In the genomic region with DNA sequence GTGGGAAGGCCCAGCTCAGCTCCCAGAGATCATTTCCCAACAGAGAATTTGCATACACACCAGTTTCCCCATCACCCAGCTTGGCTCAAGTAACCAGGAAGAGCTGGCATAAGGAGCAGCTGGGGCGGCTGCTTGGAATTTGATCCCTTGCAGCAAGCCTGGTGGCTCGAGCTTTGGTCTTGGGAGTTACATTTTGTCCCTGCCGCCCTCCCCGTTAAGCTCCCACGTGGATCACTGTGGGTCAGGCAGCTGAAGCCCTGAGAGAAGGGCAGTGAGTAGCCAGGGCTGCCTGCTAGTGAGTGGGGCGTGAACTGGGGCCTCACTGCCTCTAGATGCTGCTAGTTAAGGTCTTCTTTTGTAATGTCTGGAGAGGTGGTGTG, we compare ENCODE assay signal across 9 mouse cellular contexts. TPM values are rescaled to one million over a fixed set of nuclear protein-coding genes. Genes with fewer than 3 reads are reported as not detected.
DNase-seq lines count a peak whose midpoint lies in the region; ATAC-seq and TF ChIP-seq lines count a peak whose summit lies in the region.
"Had no signal": no experiment of that assay in that cellular context is flagged by ENCODE, and none has a peak within 500 bp of the region (broad histone marks: within the 10 kb centered on the region; RNA-seq: fewer than 3 reads in every experiment).

No protein-coding gene starts in this region.

- no peaks in the 10 kb centered on the region for H3K27me3 ChIP-seq in forebrain, postnatal 0 days (ENCODE audit: insufficient read depth, low read length)
- peaks cover 10% of the 10 kb centered on the region; the same call in 1 of the 2 replicates for H3K27me3 ChIP-seq in forebrain, embryonic 10.5 days (ENCODE audit: poor library complexity, severe bottlenecking)
- H3K27me3 ChIP-seq in thymus, adult 2 months (ENCODE audit: control insufficient read depth, insufficient read depth, low read length), result no peaks in the 10 kb centered on the region
- H3K27me3 ChIP-seq in intestine, embryonic 15.5 days (replicated peaks), result no peaks in the 10 kb centered on the region
- H3K27me3 ChIP-seq in lung, embryonic 15.5 days, result no peaks in the 10 kb centered on the region
- no peaks in the 10 kb centered on the region for H3K27me3 ChIP-seq in neural tube, embryonic 15.5 days (replicated peaks)

- H3K4me3 ChIP-seq in forebrain, postnatal 0 days (ENCODE audit: low read depth, low read length), result no peak overlapping the region
- H3K4me3 ChIP-seq in forebrain, embryonic 10.5 days, result no peak overlapping the region
- no peak overlapping the region for H3K4me3 ChIP-seq in thymus, adult 2 months (ENCODE audit: control insufficient read depth, insufficient read depth, low read length)
- no peak overlapping the region for H3K4me3 ChIP-seq in intestine, embryonic 15.5 days (replicated peaks)
- no peak overlapping the region for H3K4me3 ChIP-seq in lung, embryonic 15.5 days
- H3K4me3 ChIP-seq in neural tube, embryonic 15.5 days (replicated peaks), result no peak overlapping the region

- no peak overlapping the region for H3K27ac ChIP-seq in forebrain, postnatal 0 days (ENCODE audit: low read depth, low read length)
- H3K27ac ChIP-seq in forebrain, embryonic 10.5 days, result no peak overlapping the region
- H3K27ac ChIP-seq in thymus, adult 2 months (ENCODE audit: control insufficient read depth, insufficient read depth, low read length), result peak overlapping the region; percentile 42; the same call in 1 of the 2 replicates
- H3K27ac ChIP-seq in intestine, embryonic 15.5 days, result peak overlapping the region; percentile 48; the same call in 1 of the 2 replicates
- peak overlapping the region; percentile 57; the same call in 1 of the 2 replicates for H3K27ac ChIP-seq in lung, embryonic 15.5 days
- H3K27ac ChIP-seq in neural tube, embryonic 15.5 days (replicated peaks), result no peak overlapping the region

- no peak overlapping the region for H3K4me2 ChIP-seq in forebrain, postnatal 0 days (ENCODE audit: low read depth)
- no peak overlapping the region for H3K4me2 ChIP-seq in intestine, embryonic 15.5 days (replicated peaks)
- no peak overlapping the region for H3K4me2 ChIP-seq in lung, embryonic 15.5 days
- no peak overlapping the region for H3K4me2 ChIP-seq in neural tube, embryonic 15.5 days

- H3K9ac ChIP-seq in forebrain, postnatal 0 days, result no peak overlapping the region
- H3K9ac ChIP-seq in intestine, embryonic 15.5 days, result no peak overlapping the region
- no peak overlapping the region for H3K9ac ChIP-seq in lung, embryonic 15.5 days
- no peak overlapping the region for H3K9ac ChIP-seq in neural tube, embryonic 15.5 days (replicated peaks)

- peaks cover 11% of the 10 kb centered on the region for H3K36me3 ChIP-seq in forebrain, postnatal 0 days (ENCODE audit: insufficient read depth)
- H3K36me3 ChIP-seq in forebrain, embryonic 10.5 days (replicated peaks), result peaks cover 14% of the 10 kb centered on the region
- peaks cover 21% of the 10 kb centered on the region for H3K36me3 ChIP-seq in thymus, adult 2 months (ENCODE audit: control insufficient read depth, insufficient read depth, low read length)
- no peaks in the 10 kb centered on the region for H3K36me3 ChIP-seq in intestine, embryonic 15.5 days
- H3K36me3 ChIP-seq in lung, embryonic 15.5 days, result no peaks in the 10 kb centered on the region
- H3K36me3 ChIP-seq in neural tube, embryonic 15.5 days, result peaks cover 8% of the 10 kb centered on the region

- DNase-seq in forebrain, postnatal 0 days, result peak; percentile 22
- no peak for DNase-seq in forebrain, embryonic 10.5 days (ENCODE audit: extremely low spot score, low spot score)
- no peak for DNase-seq in thymus, adult 2 months
- DNase-seq in thymus, postnatal 14 days, result no peak
- no peak for DNase-seq in left cerebral cortex, postnatal 10 days (ENCODE audit: extremely low spot score in 1 of 2, low spot score in 2 of 2)

- intact Hi-C loops in left cerebral cortex, postnatal 10 days (cut with DNase I), result no loop called here

- TF ChIP-seq CTCF in forebrain, postnatal 0 days (IDR thresholded peaks at IDR 0.05; ENCODE audit: low read depth), result no peak
- no peak for TF ChIP-seq CTCF in thymus, adult 2 months (IDR thresholded peaks at IDR 0.05; ENCODE audit: borderline replicate concordance, control insufficient read depth, extremely low read depth, insufficient read depth, low read length, poor library complexity)

- no peak for TF ChIP-seq POLR2A in thymus, adult 2 months (IDR thresholded peaks at IDR 0.05; ENCODE audit: control insufficient read depth, extremely low read depth, insufficient read depth, low read length, poor library complexity)

- ATAC-seq in forebrain, postnatal 0 days, result no peak
- ATAC-seq in intestine, embryonic 15.5 days, result peak; percentile 54
- no peak; the same call in 1 of the 2 replicates for ATAC-seq in lung, embryonic 15.5 days (ENCODE audit: borderline replicate concordance, extremely low read depth, low FRiP score, low TSS enrichment)
- no peak for ATAC-seq in neural tube, embryonic 15.5 days (ENCODE audit: low FRiP score)

- H3K9me3 ChIP-seq in forebrain, postnatal 0 days (ENCODE audit: low read length), result no peaks in the 10 kb centered on the region
- no peaks in the 10 kb centered on the region for H3K9me3 ChIP-seq in forebrain, embryonic 10.5 days
- no peaks in the 10 kb centered on the region for H3K9me3 ChIP-seq in intestine, embryonic 15.5 days
- H3K9me3 ChIP-seq in lung, embryonic 15.5 days, result no peaks in the 10 kb centered on the region
- H3K9me3 ChIP-seq in neural tube, embryonic 15.5 days (replicated peaks), result no peaks in the 10 kb centered on the region

- H3K4me1 ChIP-seq in forebrain, postnatal 0 days (ENCODE audit: insufficient read depth), result peaks cover 6% of the 10 kb centered on the region; the same call in 1 of the 2 replicates
- peaks cover 25% of the 10 kb centered on the region for H3K4me1 ChIP-seq in forebrain, embryonic 10.5 days
- H3K4me1 ChIP-seq in thymus, adult 2 months (replicated peaks; ENCODE audit: control insufficient read depth, insufficient read depth, low read length), result peaks cover 56% of the 10 kb centered on the region
- H3K4me1 ChIP-seq in intestine, embryonic 15.5 days (replicated peaks), result peaks cover 20% of the 10 kb centered on the region
- peaks cover 11% of the 10 kb centered on the region for H3K4me1 ChIP-seq in lung, embryonic 15.5 days
- peaks cover 15% of the 10 kb centered on the region for H3K4me1 ChIP-seq in neural tube, embryonic 15.5 days

- 42% methylated on average over 6 of the region's 6 CpGs for WGBS in forebrain, postnatal 0 days
- WGBS in forebrain, embryonic 10.5 days, result 50% methylated on average over 6 of the region's 6 CpGs
- WGBS in thymus, adult 2 months, result 84% methylated on average over 6 of the region's 6 CpGs
- WGBS in intestine, embryonic 15.5 days, result 34% methylated on average over 6 of the region's 6 CpGs
- 26% methylated on average over 6 of the region's 6 CpGs for WGBS in lung, embryonic 15.5 days
- 57% methylated on average over 6 of the region's 6 CpGs for WGBS in neural tube, embryonic 15.5 days

RNA-seq across cellular contexts. Expression of gene Zc3h12a, which starts 11.9 kb away (rescaled TPM):
- not detected in 2 replicates for total RNA-seq in forebrain, postnatal 0 days (2014; rRNA removed)
- polyA plus RNA-seq in forebrain, postnatal 0 days (2015; fragmentation: Nextera tagmentation; extraction: Ambion mirVana), result 0.05 and 0.07 TPM in 2 replicates
- polyA plus RNA-seq in forebrain, embryonic 10.5 days (2016; fragmentation: Nextera tagmentation; extraction: Ambion mirVana), result 0.17 and 0.26 TPM in 2 replicates
- 27.4 and 28.7 TPM in 2 replicates for polyA plus RNA-seq in thymus, adult 2 months (2012; rRNA removed)
- 1.4 and 1.8 TPM in 2 replicates for polyA plus RNA-seq in intestine, embryonic 15.5 days (2015; fragmentation: Nextera tagmentation; extraction: Ambion mirVana)
- polyA plus RNA-seq in lung, embryonic 15.5 days (2015; fragmentation: Nextera tagmentation; extraction: Ambion mirVana), result 0.57 and 0.60 TPM in 2 replicates
- polyA plus RNA-seq in neural tube, embryonic 15.5 days (2015; fragmentation: Nextera tagmentation; extraction: Ambion mirVana), result 0.15 and 0.68 TPM in 2 replicates
- total RNA-seq in left cerebral cortex, postnatal 10 days (2021), result 1 to 10 TPM in 1 of 2 experiments, under 1 TPM in 1; 0.57 to 1.2 TPM

RNA-seq across cellular contexts. Expression of gene Meaf6, which starts 30.8 kb away (rescaled TPM):
- total RNA-seq in forebrain, postnatal 0 days (2014; rRNA removed), result 112 and 129 TPM in 2 replicates
- polyA plus RNA-seq in forebrain, postnatal 0 days (2015; fragmentation: Nextera tagmentation; extraction: Ambion mirVana), result 134 and 153 TPM in 2 replicates
- polyA plus RNA-seq in forebrain, embryonic 10.5 days (2016; fragmentation: Nextera tagmentation; extraction: Ambion mirVana), result 82.6 and 96.5 TPM in 2 replicates
- 26.4 and 30.7 TPM in 2 replicates for polyA plus RNA-seq in thymus, adult 2 months (2012; rRNA removed)
- 47.1 and 50.8 TPM in 2 replicates for polyA plus RNA-seq in intestine, embryonic 15.5 days (2015; fragmentation: Nextera tagmentation; extraction: Ambion mirVana)
- polyA plus RNA-seq in lung, embryonic 15.5 days (2015; fragmentation: Nextera tagmentation; extraction: Ambion mirVana), result 52.3 and 53.4 TPM in 2 replicates
- 141 and 164 TPM in 2 replicates for polyA plus RNA-seq in neural tube, embryonic 15.5 days (2015; fragmentation: Nextera tagmentation; extraction: Ambion mirVana)
- 100 to 1,000 TPM; 142 to 151 TPM for total RNA-seq in left cerebral cortex, postnatal 10 days (2021)

RNA-seq across cellular contexts. Expression of gene Snip1, which starts 49.2 kb away (rescaled TPM):
- 30.7 and 46.6 TPM in 2 replicates for total RNA-seq in forebrain, postnatal 0 days (2014; rRNA removed)
- polyA plus RNA-seq in forebrain, postnatal 0 days (2015; fragmentation: Nextera tagmentation; extraction: Ambion mirVana), result 18.0 and 18.8 TPM in 2 replicates
- 28.5 and 30.8 TPM in 2 replicates for polyA plus RNA-seq in forebrain, embryonic 10.5 days (2016; fragmentation: Nextera tagmentation; extraction: Ambion mirVana)
- polyA plus RNA-seq in thymus, adult 2 months (2012; rRNA removed), result 20.5 and 22.5 TPM in 2 replicates
- polyA plus RNA-seq in intestine, embryonic 15.5 days (2015; fragmentation: Nextera tagmentation; extraction: Ambion mirVana), result 24.6 and 28.2 TPM in 2 replicates
- 31.0 and 32.9 TPM in 2 replicates for polyA plus RNA-seq in lung, embryonic 15.5 days (2015; fragmentation: Nextera tagmentation; extraction: Ambion mirVana)
- polyA plus RNA-seq in neural tube, embryonic 15.5 days (2015; fragmentation: Nextera tagmentation; extraction: Ambion mirVana), result 24.1 and 24.3 TPM in 2 replicates
- total RNA-seq in left cerebral cortex, postnatal 10 days (2021), result 10 to 100 TPM; 12.8 to 13.7 TPM

RNA-seq across cellular contexts. Expression of gene Dnali1, which starts 50.2 kb away (rescaled TPM):
- total RNA-seq in forebrain, postnatal 0 days (2014; rRNA removed), result 1.9 and 2.4 TPM in 2 replicates
- 1.3 and 1.9 TPM in 2 replicates for polyA plus RNA-seq in forebrain, postnatal 0 days (2015; fragmentation: Nextera tagmentation; extraction: Ambion mirVana)
- 0.28 and 0.30 TPM in 2 replicates for polyA plus RNA-seq in forebrain, embryonic 10.5 days (2016; fragmentation: Nextera tagmentation; extraction: Ambion mirVana)
- polyA plus RNA-seq in thymus, adult 2 months (2012; rRNA removed), result 0.22 and 0.57 TPM in 2 replicates
- not detected in 2 replicates for polyA plus RNA-seq in intestine, embryonic 15.5 days (2015; fragmentation: Nextera tagmentation; extraction: Ambion mirVana)
- 1.7 and 2.0 TPM in 2 replicates for polyA plus RNA-seq in lung, embryonic 15.5 days (2015; fragmentation: Nextera tagmentation; extraction: Ambion mirVana)
- polyA plus RNA-seq in neural tube, embryonic 15.5 days (2015; fragmentation: Nextera tagmentation; extraction: Ambion mirVana), result 0.70 and 0.79 TPM in 2 replicates
- under 1 TPM; 0.16 to 0.21 TPM for total RNA-seq in left cerebral cortex, postnatal 10 days (2021)
- polyA plus RNA-seq: heart, embryonic 14.5 days had no signal

Comparison
In these comparisons a context has a peak if more than half of its experiments do, and no peak if none do; other contexts are left out.
1. H3K27ac ChIP-seq: peak in thymus, adult 2 months (single experiment), intestine, embryonic 15.5 days (single experiment) and lung, embryonic 15.5 days (single experiment); none in forebrain, postnatal 0 days (single experiment), forebrain, embryonic 10.5 days (single experiment) and neural tube, embryonic 15.5 days (single experiment).
2. RNA of gene Zc3h12a, which starts 11.9 kb away (polyA plus RNA-seq): 27.4 to 28.7 TPM in thymus, adult 2 months; 1.4 to 1.8 TPM in intestine, embryonic 15.5 days, 0.57 to 0.60 TPM in lung, embryonic 15.5 days, 0.17 to 0.26 TPM in forebrain, embryonic 10.5 days, 0.15 to 0.68 TPM in neural tube, embryonic 15.5 days and 0.05 to 0.07 TPM in forebrain, postnatal 0 days; every median in the first group is over 10 times any median in the second.